Mouse (Mus musculus) ES-Bruce4 (cell line): ENCODE data around the gene C6. TPM values are rescaled to one million over a fixed set of nuclear protein-coding genes. Genes with fewer than 3 reads are reported as not detected.

ENCODE experiments used
- H3K27ac ChIP-seq: 2 replicates; pipeline ENCODE4 v1.5.1; 2012; ENCODE audit warnings: low read length, inconsistent platforms; ENCODE audit not compliant: insufficient read depth
- H3K27me3 ChIP-seq: 2 replicates; pipeline ENCODE4 v1.6.1; 2012; ENCODE audit warnings: mild to moderate bottlenecking, low read length, inconsistent platforms; ENCODE audit not compliant: control insufficient read depth, poor library complexity, insufficient read depth, severe bottlenecking
- H3K36me3 ChIP-seq: 2 replicates; pipeline ENCODE4 v1.6.1; 2012; ENCODE audit warnings: inconsistent platforms, mild to moderate bottlenecking, low read length, moderate library complexity; ENCODE audit not compliant: control insufficient read depth, poor library complexity, insufficient read depth, severe bottlenecking
- H3K4me1 ChIP-seq: one replicate; pipeline ENCODE4 v1.8.1; 2011; ENCODE audit warnings: low read length; ENCODE audit not compliant: control insufficient read depth, insufficient read depth
- H3K4me3 ChIP-seq: 2 replicates; pipeline ENCODE4 v1.5.1; 2011; ENCODE audit warnings: low read depth, mild to moderate bottlenecking, low read length
- H3K9ac ChIP-seq: 2 replicates; pipeline ENCODE4 v1.6.1; 2012; ENCODE audit warnings: low read depth, mild to moderate bottlenecking, inconsistent platforms; ENCODE audit not compliant: poor library complexity, severe bottlenecking
- H3K9me3 ChIP-seq: replicated peaks from 2 replicates; pipeline ENCODE4 v1.6.1; 2012; ENCODE audit warnings: mild to moderate bottlenecking, low read length, inconsistent platforms; ENCODE audit not compliant: control insufficient read depth, poor library complexity, insufficient read depth, severe bottlenecking
- CTCF ChIP-seq: IDR thresholded peaks from one replicate; pipeline ENCODE4 v1.8.1; 2011; ENCODE audit warnings: low read depth, low read length
- EP300 ChIP-seq: IDR thresholded peaks from 2 replicates; pipeline ENCODE4 v1.6.1; 2011; ENCODE audit warnings: low read depth, low read length; ENCODE audit not compliant: insufficient read depth
- POLR2A ChIP-seq: IDR thresholded peaks from one replicate; pipeline ENCODE4 v1.8.1; 2011; ENCODE audit warnings: low read length; ENCODE audit not compliant: insufficient read depth
- polyA plus RNA-seq: library from polyadenylated mRNA; stranded (reverse); fragments of >200 nt; gene quantifications from 2 replicates; pipeline ENCODE4 v1.2.4, GENCODE M21; 2011; ENCODE audit warnings: low read depth; ENCODE audit not compliant: missing spikeins, insufficient read depth, insufficient read length

C6 gene
- polyA plus RNA-seq, 1 experiment = not detected

GRCm38 (mm10) chr15:4796861-4797260 is 69.9 kb downstream of the C6 start:
- H3K27ac ChIP-seq = no peak overlapping the region
- 0 out of 2 replicates have a peak, but pooled peaks cover under 1% of the 10 kb centered on the region for H3K36me3 ChIP-seq
- TF ChIP-seq CTCF = no peak
- no peak for TF ChIP-seq POLR2A
- TF ChIP-seq EP300 = no peak
- H3K4me3 ChIP-seq = no peak overlapping the region
- no peak overlapping the region for H3K9ac ChIP-seq
- peaks cover 7% of the 10 kb centered on the region for H3K9me3 ChIP-seq
- H3K27me3 ChIP-seq = no peaks in the 10 kb centered on the region
- no peaks in the 10 kb centered on the region for H3K4me1 ChIP-seq

- Histone ChIP-seq H3K27me3 (no peaks in the 10 kb centered on the region), H3K4me3 (no peak overlapping the region), H3K36me3 (0 out of 2 replicates have a peak, but pooled peaks cover 3% of the 10 kb centered on the region), H3K4me1 (no peaks in the 10 kb centered on the region), H3K27ac (no peak overlapping the region), H3K9me3 (peaks cover 18% of the 10 kb centered on the region), H3K9ac (no peak overlapping the region)
- no peak for TF ChIP-seq CTCF
- no peak for TF ChIP-seq POLR2A
- TF ChIP-seq EP300 = no peak
These were observed 77.3 kb downstream of the C6 start for GRCm38 (mm10) chr15:4804256-4804655.

GRCm38 (mm10) chr15:4808131-4808530 is 81.2 kb downstream of the C6 start:
- H3K9me3 ChIP-seq = 0 out of 2 replicates have a peak, but pooled peaks cover 5% of the 10 kb centered on the region
- no peaks in the 10 kb centered on the region for H3K4me1 ChIP-seq
- H3K27ac ChIP-seq = no peak overlapping the region
- no peak overlapping the region for H3K9ac ChIP-seq
- H3K4me3 ChIP-seq = no peak overlapping the region
- TF ChIP-seq CTCF = no peak
- TF ChIP-seq EP300 = no peak
- no peak for TF ChIP-seq POLR2A
- no peaks in the 10 kb centered on the region for H3K36me3 ChIP-seq
- H3K27me3 ChIP-seq = no peaks in the 10 kb centered on the region

GRCm38 (mm10) chr15:4814976-4815375 is 88.0 kb downstream of the C6 start:
- Histone ChIP-seq H3K4me3 (no peak overlapping the region), H3K27me3 (no peaks in the 10 kb centered on the region), H3K4me1 (no peaks in the 10 kb centered on the region), H3K27ac (no peak overlapping the region), H3K9me3 (peaks cover 4% of the 10 kb centered on the region), H3K36me3 (no peaks in the 10 kb centered on the region), H3K9ac (no peak overlapping the region)
- TF ChIP-seq EP300 (no peak), POLR2A (no peak), CTCF (no peak)

GRCm38 (mm10) chr15:4815711-4816110 is 88.7 kb downstream of the C6 start:
- no peak overlapping the region for H3K4me3 ChIP-seq
- TF ChIP-seq POLR2A (no peak), CTCF (no peak), EP300 (no peak)
- no peaks in the 10 kb centered on the region for H3K4me1 ChIP-seq
- H3K9me3 ChIP-seq = peaks cover 4% of the 10 kb centered on the region
- no peak overlapping the region for H3K9ac ChIP-seq
- no peaks in the 10 kb centered on the region for H3K36me3 ChIP-seq
- H3K27ac ChIP-seq = no peak overlapping the region
- H3K27me3 ChIP-seq = no peaks in the 10 kb centered on the region

GRCm38 (mm10) chr15:4816752-4817493 is 89.9 kb downstream of the C6 start:
- Histone ChIP-seq H3K4me1 (no peaks in the 10 kb centered on the region), H3K27ac (no peak overlapping the region), H3K36me3 (no peaks in the 10 kb centered on the region), H3K9ac (no peak overlapping the region), H3K27me3 (no peaks in the 10 kb centered on the region), H3K4me3 (no peak overlapping the region), H3K9me3 (peaks cover 4% of the 10 kb centered on the region)
- TF ChIP-seq EP300 = no peak
- no peak for TF ChIP-seq CTCF
- TF ChIP-seq POLR2A = no peak
